Mouse (Mus musculus): ENCODE measurements at regions not wholly inside any gene's neighbourhood (a gene's known extent, or its start where the extent isn't known, plus 50 kb on each side); places are given as distances from the start of the nearest gene placed in this dataset.

DNA sequence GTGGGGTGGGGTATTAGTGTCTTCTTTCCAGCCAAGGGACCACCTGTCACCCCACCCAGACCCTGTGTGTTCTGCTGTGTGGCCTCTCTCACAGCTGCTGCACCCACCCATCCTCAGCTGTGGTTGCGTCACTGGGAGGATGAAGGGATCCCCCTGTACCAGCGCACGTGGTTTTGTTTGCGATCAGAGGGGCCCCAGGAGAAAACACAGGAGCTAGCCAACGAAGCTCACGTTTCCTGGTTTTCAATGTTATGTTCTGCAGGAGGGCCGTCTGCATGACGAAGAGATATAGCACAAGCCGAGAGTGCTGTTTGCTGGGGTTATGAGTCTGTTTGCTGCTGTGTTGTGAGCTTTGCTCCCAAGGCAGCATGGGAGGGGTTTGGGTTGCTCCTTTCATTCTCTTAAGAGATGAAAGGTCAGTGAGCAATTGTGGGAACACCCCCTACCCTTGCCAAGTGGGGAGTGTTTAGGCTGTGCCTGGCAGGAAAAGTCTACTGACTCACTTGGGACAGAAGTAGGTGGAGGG is 712.4 kb downstream of the Slc22a22 start:
- TF ChIP-seq EP300 (IDR thresholded peaks at IDR 0.05) (no peak), CTCF (IDR thresholded peaks at IDR 0.05) (no peak)
